Mouse (Mus musculus) lung, postnatal 0 days (tissue): ENCODE measurements around the gene Cdh4. TPM values are rescaled to one million over a fixed set of nuclear protein-coding genes. Genes with fewer than 3 reads are reported as not detected.
A peak's percentile ranks its signal among the peaks of the same experiment; 100 is the strongest.

Experiments used
- ATAC-seq: fragments of 200-750 bp; cut with Nextera tagmentation; 2 replicates; pipeline ENCODE4 v1.8.0; 2017; ENCODE audit warnings: moderate library complexity
- DNase-seq: peaks from one replicate; pipeline ENCODE4 v3.0.0-alpha.2; 2016; ENCODE audit warnings: low spot score
- H3K27ac ChIP-seq: fragments of 300-500 bp; sonication (generic); 2 replicates; pipeline ENCODE4 v1.5.1; 2014; ENCODE audit warnings: antibody characterized with exemption, mild to moderate bottlenecking, low read length, mixed read lengths
- H3K27me3 ChIP-seq: fragments of 300-500 bp; sonication (generic); replicated peaks from 2 replicates; pipeline ENCODE4 v1.6.1; 2014; ENCODE audit warnings: low read length, mixed read lengths; ENCODE audit not compliant: insufficient read depth
- H3K36me3 ChIP-seq: fragments of 300-500 bp; sonication (generic); 2 replicates; pipeline ENCODE4 v1.6.1; 2014; ENCODE audit warnings: low read length, mixed read lengths; ENCODE audit not compliant: insufficient read depth
- H3K4me1 ChIP-seq: fragments of 300-500 bp; sonication (generic); 2 replicates; pipeline ENCODE4 v1.6.1; 2014; ENCODE audit warnings: antibody characterized with exemption, low read depth, low read length, mixed read lengths; ENCODE audit not compliant: insufficient read depth
- H3K4me2 ChIP-seq: fragments of 300-500 bp; sonication (generic); replicated peaks from 2 replicates; pipeline ENCODE4 v1.6.1; 2014; ENCODE audit warnings: low read depth, mild to moderate bottlenecking, low read length, moderate library complexity, mixed read lengths
- H3K4me3 ChIP-seq: fragments of 300-500 bp; sonication (generic); 2 replicates; pipeline ENCODE4 v1.5.1; 2014; ENCODE audit warnings: low read depth, low read length
- H3K9ac ChIP-seq: fragments of 300-500 bp; sonication (generic); replicated peaks from 2 replicates; pipeline ENCODE4 v1.6.1; 2014; ENCODE audit warnings: low read depth, mild to moderate bottlenecking
- H3K9me3 ChIP-seq: fragments of 300-500 bp; sonication (generic); 2 replicates; pipeline ENCODE4 v1.6.1; 2016; ENCODE audit warnings: low read length, mixed read lengths
- CTCF ChIP-seq: IDR thresholded peaks from 2 replicates; pipeline ENCODE4 v1.5.1; 2016; ENCODE audit warnings: antibody characterized with exemption, mild to moderate bottlenecking
- EP300 ChIP-seq: IDR thresholded peaks from 2 replicates; pipeline ENCODE4 v1.6.1; 2016; ENCODE audit warnings: antibody characterized with exemption, mild to moderate bottlenecking, control low read depth
- WGBS: fragments of 180-500 bp; shearing (Covaris S2); extraction: QIAGEN DNeasy Blood & Tissue Kit; methylation state at CpG from one replicate; pipeline ENCODE4 v1.1.7; 2014; 5-methylcytosine and 5-hydroxymethylcytosine counted together
- polyA plus RNA-seq: library from polyadenylated mRNA; unstranded; fragments of >200 nt; fragmentation: Nextera tagmentation; extraction: Ambion mirVana; gene quantifications from 2 replicates; pipeline ENCODE4 v1.2.1, GENCODE M21; 2015

Cdh4 gene
- polyA plus RNA-seq, 1 experiment from 2014 or later, result 3.4 TPM

DNA sequence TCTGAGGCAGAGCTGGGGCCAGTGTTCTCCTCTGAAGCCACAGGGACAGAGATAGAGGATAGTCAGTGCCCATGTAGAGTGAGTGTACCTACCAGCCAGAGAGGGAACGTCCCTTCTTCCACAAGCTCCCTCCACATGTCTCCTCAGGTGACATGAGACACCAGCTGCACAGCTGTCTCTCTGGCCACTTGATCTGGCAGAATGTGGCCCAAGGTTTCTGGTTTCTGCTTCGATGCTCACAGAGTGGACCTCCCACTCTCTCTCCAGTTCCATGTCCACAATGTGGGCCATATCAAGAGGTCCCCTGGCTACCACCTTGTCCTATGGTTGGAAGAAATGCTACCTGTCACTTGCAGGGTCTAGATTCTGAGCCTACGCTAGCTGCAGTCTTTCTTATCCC, 448.8 kb downstream of the Cdh4 start:
- Histone ChIP-seq H3K4me1 (no peaks in the 10 kb centered on the region), H3K36me3 (no peaks in the 10 kb centered on the region), H3K4me3 (no peak overlapping the region), H3K4me2 (no peak overlapping the region), H3K27ac (no peak overlapping the region), H3K9me3 (no peaks in the 10 kb centered on the region), H3K27me3 (no peaks in the 10 kb centered on the region), H3K9ac (no peak overlapping the region)
- WGBS, result 56% methylated on average over 3 of the region's 3 CpGs
- ATAC-seq (no peak), DNase-seq (no peak)
- no peak for TF ChIP-seq EP300
- no peak for TF ChIP-seq CTCF

DNA sequence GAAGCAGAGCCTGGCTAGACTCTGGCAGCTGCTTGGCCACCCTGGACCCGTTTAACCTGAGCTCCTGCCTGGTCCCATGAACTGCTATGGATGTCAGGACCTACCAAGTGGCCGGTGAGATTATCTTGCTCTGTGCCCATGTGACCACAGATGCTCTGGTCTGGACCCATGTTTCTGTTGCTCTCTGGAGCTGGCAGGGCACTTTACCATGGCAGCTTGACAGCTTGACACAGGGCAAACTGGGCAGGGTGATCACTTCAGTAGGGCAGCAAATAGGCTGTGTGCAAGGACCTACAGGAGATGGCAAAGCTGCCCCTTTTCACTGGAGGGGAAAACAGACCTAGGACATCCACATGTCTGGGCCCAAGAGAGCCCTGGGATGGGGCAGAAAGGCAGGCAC, 454.7 kb downstream of the Cdh4 start:
- Histone ChIP-seq H3K9me3 (no peaks in the 10 kb centered on the region), H3K9ac (no peak overlapping the region), H3K4me2 (no peak overlapping the region), H3K36me3 (no peaks in the 10 kb centered on the region), H3K27ac (no peak overlapping the region), H3K27me3 (no peaks in the 10 kb centered on the region), H3K4me1 (no peaks in the 10 kb centered on the region), H3K4me3 (no peak overlapping the region)
- TF ChIP-seq CTCF, result no peak
- TF ChIP-seq EP300, result no peak
- 79% methylated on average over 2 of the region's 2 CpGs for WGBS
- DNase-seq (no peak), ATAC-seq (no peak)

DNA sequence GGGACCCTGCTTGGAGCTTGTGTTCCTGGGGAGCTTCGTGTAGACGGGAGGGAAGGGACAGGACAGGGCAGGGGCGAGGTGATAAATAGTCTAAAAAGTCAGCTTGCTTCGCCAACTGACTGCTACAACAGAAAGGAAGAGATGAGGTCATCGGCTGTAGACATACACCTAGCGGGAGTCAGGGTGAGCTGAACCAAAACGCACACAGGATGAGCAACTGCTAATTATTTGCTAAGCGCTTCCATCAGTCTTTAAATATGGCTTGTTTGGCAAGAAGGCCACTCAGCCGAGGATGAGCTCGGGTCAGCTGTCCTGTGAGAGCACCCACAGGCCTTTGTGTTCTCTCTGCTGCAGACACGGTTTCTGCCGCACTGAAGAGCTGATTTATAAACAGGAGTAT, 470.7 kb downstream of the Cdh4 start:
- TF ChIP-seq CTCF (no peak), EP300 (no peak)
- 63% methylated on average over 12 of the region's 12 CpGs for WGBS
- Histone ChIP-seq H3K9me3 (no peaks in the 10 kb centered on the region), H3K4me3 (no peak overlapping the region), H3K36me3 (peaks cover 15% of the 10 kb centered on the region; the same call in 1 of the 2 replicates), H3K4me2 (no peak overlapping the region), H3K4me1 (no peaks in the 10 kb centered on the region), H3K27ac (no peak overlapping the region), H3K9ac (no peak overlapping the region), H3K27me3 (no peaks in the 10 kb centered on the region)
- DNase-seq (no peak), ATAC-seq (no peak)

DNA sequence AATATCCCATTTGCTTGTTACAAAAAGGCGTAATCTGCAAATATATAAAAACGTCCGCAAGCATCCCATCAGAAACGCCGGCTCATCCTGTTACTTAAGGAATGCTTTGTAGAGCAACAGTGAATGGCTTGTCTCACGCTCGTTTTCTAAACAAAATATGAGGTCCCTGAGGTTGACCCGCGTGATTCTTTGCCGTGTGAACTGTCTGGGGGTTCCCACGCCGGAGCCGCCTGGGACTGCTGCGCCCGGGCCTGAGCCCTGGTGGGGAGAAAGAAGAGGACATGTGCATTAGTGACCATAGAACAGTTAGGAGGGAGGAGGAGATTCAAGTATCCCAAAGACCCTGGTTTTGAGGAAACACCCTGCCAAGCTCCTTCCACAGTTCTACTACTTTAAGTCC, 471.1 kb downstream of the Cdh4 start:
- Histone ChIP-seq H3K27me3 (no peaks in the 10 kb centered on the region), H3K9ac (no peak overlapping the region), H3K4me1 (no peaks in the 10 kb centered on the region), H3K4me3 (no peak overlapping the region), H3K9me3 (no peaks in the 10 kb centered on the region), H3K4me2 (no peak overlapping the region), H3K27ac (no peak overlapping the region), H3K36me3 (peaks cover 15% of the 10 kb centered on the region; the same call in 1 of the 2 replicates)
- no peak for TF ChIP-seq CTCF
- no peak for TF ChIP-seq EP300
- no peak for DNase-seq
- 84% methylated on average over 15 of the region's 15 CpGs for WGBS
- ATAC-seq, result no peak

DNA sequence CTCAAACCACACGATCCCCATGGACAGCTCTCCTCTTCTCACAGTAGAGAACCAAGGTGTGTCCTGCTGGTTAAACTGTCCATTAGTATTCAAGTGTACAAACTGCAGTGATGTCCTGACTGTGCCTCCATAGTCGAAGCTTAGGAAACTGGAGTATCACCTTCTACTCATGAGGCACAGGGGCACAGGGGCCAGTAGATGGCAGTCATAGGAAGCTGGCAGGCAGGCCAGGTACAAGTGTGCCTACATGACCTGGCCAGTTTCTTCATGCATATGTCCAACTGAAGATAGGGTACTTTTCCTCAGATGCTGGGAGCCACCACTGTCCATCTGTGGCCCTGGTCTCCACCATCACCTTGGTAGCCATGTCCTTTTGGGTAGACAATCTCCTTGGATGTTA, 472.0 kb downstream of the Cdh4 start:
- peaks cover 18% of the 10 kb centered on the region; the same call in 1 of the 2 replicates for H3K36me3 ChIP-seq
- H3K27me3 ChIP-seq, result no peaks in the 10 kb centered on the region
- no peaks in the 10 kb centered on the region for H3K9me3 ChIP-seq
- no peak overlapping the region for H3K4me2 ChIP-seq
- H3K4me3 ChIP-seq, result no peak overlapping the region
- 75% methylated on average over 2 of the region's 2 CpGs for WGBS
- DNase-seq (no peak), ATAC-seq (no peak)
- H3K27ac ChIP-seq, result no peak overlapping the region
- no peaks in the 10 kb centered on the region for H3K4me1 ChIP-seq
- TF ChIP-seq EP300 (no peak), CTCF (peak; percentile 45)
- H3K9ac ChIP-seq, result no peak overlapping the region

DNA sequence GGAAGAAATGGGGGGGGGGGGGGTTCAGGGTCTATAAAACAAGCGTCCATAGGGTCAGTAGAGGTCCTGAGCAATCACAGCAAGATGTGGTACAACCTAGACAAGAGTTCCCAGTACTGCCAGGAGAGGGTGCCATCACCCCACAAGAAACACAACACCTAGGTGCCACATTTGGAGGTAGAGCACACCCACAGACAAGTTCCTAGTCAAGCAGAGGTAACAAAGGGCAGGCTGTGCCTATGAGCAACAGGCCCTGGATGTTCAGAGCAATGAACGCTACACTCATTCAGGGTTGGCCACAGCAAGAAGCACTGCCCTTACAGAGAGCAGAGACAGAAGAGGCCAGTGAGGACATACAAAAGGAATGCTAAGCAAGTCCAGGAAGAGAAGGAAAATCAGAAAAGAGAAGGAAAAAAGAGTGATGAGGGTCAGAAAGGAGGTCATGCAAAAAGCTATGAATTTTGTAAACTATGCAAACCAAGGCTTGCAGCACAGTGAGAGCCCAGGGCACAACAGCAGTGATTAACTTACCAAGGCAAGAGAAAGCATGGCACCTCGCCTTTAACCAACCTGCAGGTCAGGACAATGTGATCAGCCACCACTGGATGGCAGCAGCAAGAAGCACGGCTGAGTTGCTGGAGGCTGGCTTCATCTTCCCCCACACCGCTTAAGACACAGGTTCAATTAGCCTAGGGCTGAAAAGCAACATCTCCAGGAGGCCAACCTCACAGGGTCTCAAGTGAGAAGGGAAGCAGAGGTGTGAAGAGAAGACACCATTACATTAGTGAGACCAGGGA, 474.8 kb downstream of the Cdh4 start:
- WGBS, result 27% methylated on average over 5 of the region's 5 CpGs
- Histone ChIP-seq H3K9ac (no peak overlapping the region), H3K4me3 (no peak overlapping the region), H3K27ac (no peak overlapping the region), H3K27me3 (no peaks in the 10 kb centered on the region), H3K9me3 (no peaks in the 10 kb centered on the region), H3K4me1 (no peaks in the 10 kb centered on the region), H3K36me3 (peaks cover 21% of the 10 kb centered on the region), H3K4me2 (no peak overlapping the region)
- TF ChIP-seq EP300 (no peak), CTCF (peak; percentile 90)
- DNase-seq (peak; percentile 73), ATAC-seq (peak; percentile 81)
